Mouse (Mus musculus): ENCODE results near the gene Amigo2.

Amigo2 gene

DNA sequence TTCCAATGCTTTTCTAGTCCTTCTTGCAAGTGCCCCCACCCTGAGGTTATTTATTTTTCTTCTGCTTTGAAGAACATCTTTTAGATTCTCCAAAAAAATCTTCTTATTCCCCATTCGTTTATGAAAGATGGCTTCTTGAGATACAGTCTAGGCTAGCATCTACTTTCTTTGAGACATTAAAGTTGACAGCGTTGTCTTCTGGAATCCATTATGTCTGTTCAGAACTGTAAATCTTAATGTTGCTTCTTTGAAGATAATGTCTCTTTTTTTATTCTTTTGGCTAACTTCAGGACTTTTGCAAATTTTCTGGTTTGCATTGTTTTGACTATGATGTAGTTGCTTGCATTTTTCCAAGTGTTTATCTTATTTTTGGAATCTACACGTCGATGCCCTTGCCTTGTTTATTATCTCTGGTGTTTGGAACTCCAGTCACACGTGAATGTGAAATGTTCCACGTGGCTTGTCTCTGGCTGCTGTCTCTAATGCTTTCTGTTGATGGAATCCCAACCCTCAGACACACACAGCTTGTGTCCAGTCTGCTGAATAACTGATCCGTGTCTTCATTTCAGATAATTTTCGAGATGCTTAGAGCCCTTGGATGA is 20.1 kb upstream of the Amigo2 start:
- DNase-seq (ENCODE audit: low spot score in 2 of 2) = no peak

DNA sequence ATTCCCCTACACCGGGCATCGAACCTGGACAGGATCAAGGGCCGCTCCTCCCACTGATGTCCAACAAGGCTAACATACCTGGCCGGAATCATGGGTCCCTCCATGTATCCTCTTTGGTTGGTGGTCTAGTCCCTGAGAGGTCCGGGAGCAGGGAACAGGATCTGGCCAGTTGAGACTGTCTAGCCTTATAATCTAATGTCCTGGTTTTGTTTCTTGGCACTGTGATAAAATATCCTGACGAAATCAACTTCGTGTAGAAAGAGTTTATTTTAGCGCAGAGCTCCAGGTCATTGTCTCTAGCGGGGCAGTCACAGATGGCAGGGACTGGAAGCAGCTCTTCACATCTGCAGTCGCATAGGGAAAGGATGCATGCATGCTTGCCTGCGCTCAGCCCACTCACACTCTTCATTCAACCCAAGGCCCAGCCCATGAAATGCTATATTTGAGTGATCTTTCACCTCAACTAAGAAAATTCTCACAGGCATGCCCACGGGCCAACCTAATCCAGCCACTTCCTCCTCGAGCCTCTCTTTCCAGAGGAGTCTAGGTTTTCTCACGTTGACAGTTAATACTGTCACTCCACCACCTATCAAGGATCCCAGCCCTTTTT is 19.3 kb upstream of the Amigo2 start:
- no peak for DNase-seq (ENCODE audit: low spot score in 2 of 2)

GRCm38 (mm10) chr15:97262251-97262650 is 15.2 kb upstream of the Amigo2 start:
- DNase-seq (ENCODE audit: low spot score in 2 of 2) = no peak

- DNase-seq (ENCODE audit: low spot score in 2 of 2) = no peak
These were observed 13.0 kb upstream of the Amigo2 start for GRCm38 (mm10) chr15:97259968-97260597.

DNA sequence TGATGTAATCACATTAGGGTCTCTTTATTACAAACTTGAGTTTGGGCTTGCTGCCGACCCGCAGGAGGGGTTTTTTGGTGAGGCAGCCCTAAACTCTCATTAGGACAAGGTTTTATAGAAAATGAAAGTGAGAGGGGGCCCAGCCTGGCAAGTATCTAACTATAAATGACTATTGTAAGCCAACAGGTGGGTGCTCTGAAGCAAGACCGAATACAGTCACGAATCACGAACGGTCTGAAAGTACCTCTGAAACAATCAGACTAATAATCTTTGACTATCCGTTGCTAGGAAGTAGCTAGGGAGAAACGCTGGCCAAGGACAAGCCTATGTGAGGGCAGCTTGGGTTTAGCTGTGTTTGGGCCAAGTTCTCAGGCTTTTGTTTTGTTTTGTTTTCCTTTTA is 12.2 kb upstream of the Amigo2 start:
- DNase-seq (ENCODE audit: low spot score in 2 of 2) = no peak

DNA sequence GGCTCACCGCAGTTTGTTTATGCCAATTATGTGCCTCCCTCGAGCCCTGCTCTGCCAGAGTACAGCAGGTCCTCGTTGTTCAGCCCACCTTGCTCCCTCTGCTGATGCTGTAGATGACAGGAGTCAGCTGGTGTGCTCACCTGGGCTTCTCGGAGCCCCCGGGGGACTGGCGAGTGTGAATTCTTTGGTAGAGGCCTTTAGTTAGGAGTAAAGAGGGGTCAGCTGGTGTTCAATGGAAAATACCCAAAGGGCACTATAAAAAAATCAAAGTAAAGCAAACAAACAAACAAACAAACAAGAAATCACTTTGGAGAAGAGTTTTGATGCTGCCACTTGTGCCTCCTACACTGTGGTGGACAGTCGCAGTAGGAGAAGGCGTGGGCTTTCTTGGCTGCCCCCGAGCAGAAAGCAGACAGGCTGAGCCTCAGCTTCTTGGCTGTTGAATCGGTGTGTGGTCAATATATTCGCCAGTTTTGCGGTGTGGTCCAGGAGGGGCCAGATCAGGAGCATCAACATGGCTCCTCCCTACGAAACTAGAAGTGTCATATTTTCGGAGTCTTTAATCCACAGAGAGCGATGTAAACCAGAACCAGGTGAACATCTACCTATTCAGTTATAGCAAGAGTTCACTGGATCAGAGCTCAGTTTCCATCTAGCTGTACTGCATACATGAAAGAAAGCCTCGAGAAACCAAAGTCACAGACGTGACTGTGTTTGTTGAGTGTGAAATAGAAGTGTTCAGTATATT is 11.6 kb upstream of the Amigo2 start:
- no peak for DNase-seq (ENCODE audit: low spot score in 2 of 2)

GRCm38 (mm10) chr15:97257206-97257775 is 10.2 kb upstream of the Amigo2 start:
- DNase-seq (ENCODE audit: low spot score in 2 of 2) = no peak

DNA sequence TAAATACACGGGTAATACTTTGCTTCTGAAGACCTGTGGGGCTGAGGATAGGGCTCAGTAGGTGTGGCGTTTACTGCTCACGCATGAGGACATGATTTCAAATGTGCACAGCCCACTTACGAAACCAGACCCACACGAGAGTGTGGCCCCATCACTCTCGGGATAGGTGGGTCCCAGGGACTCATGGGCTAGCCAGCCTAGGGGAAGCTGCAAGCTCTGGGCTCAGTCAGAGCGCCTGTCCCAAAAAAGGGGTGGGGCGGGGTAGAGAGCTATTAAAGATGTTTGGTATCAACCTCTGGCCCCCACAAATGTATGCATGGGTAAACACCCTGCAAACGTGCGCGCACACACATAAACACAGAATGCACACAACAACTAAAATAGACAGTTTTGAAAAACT is 9.3 kb upstream of the Amigo2 start:
- DNase-seq (ENCODE audit: low spot score in 2 of 2) = no peak

- no peak for DNase-seq (ENCODE audit: low spot score in 2 of 2)
These were observed 8.7 kb upstream of the Amigo2 start for GRCm38 (mm10) chr15:97255800-97256199.

- no peak for DNase-seq (ENCODE audit: low spot score in 2 of 2)
These were observed 7.3 kb upstream of the Amigo2 start for GRCm38 (mm10) chr15:97254375-97254774.

DNA sequence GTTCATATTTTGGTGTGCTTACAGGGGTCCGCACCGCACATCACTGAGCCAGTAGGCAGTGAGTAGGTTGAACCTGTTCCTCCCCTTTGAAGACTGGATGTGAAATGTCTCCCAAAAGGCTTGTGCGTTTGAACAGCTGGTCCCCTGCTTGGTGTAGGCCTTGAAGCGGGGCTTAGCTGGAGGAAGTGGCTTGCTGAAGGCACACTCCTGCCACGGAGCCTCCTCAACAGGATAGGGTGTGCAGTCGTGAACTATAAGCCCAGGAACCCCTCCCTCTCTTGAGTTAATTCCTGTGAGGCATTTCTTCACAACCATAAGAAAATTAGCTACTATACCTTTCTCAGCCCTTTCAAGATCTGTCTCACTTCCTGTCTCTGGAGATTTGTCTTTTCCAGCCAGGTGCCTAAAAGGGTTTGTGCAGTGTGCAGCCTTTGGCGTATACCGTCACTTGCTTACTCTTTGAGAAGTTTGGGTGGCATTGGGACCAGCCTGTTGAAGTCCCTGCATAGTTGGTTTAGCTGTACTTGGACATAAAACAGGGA is 5.5 kb upstream of the Amigo2 start:
- DNase-seq (ENCODE audit: low spot score in 2 of 2) = no peak

DNA sequence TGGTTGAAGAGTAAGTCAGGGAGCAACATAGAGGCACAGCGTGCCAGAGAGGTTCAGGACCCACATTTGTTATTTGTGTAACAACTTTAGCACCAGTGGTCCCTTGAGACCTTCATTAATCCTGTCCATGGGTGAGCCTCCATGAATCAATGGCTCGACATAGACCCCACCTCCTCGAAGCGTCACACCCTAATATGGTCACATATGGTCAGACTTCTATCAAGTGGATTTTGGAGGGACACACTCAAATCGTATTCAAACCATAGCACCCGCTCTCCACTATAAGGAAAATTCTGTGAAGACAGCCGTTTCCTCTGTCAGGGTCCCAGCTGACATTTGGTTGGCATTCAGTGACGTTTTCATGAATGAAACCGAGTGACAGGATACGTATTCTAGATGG is 2.2 kb upstream of the Amigo2 start:
- no peak for DNase-seq (ENCODE audit: low spot score in 2 of 2)

DNA sequence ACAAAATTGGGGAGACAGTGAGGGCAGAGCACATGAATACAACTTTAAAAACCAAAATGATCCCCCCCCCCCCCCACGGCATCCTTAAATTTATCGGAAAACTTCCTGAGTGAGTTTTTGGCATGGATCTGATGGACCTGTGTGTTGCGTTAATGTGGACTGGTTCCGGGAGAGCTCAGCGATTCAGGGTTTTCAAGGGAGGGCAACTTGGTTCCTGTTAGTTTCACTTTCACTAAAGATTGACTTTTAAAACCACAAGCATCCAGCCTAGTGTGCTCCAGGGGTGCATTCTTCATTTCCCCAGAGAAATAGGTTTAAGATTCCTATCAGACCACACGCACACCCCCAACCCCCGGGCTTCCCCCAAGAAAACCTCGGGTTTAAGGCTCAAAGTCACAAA is 1.2 kb upstream of the Amigo2 start:
- DNase-seq (ENCODE audit: low spot score in 2 of 2) = no peak

- peak in 1 of 2 experiments; percentile 70 for DNase-seq (ENCODE audit: low spot score in 2 of 2)
These were observed 689 bp upstream of the Amigo2 start for GRCm38 (mm10) chr15:97247791-97248161.

DNA sequence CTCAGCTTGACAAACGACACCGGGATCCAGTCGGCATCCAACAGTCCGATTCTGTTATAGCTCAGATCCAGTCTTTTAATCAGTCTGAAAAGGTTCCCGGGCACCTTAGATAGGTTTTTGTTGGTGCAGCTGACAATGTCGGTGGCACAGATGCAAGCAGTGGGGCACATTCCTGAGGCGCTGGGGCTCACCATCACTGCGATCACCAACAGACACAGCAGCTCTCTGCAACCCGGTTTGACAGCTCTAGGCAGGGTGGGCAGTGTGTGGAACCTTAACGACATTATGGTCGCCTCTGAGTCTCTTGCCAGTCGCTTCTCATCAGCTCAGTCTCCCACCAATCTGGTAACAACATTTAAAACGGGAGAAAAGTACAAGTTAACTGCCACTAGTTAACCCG is 831 bp downstream of the Amigo2 start:
- DNase-seq (ENCODE audit: low spot score in 2 of 2) = no peak

DNA sequence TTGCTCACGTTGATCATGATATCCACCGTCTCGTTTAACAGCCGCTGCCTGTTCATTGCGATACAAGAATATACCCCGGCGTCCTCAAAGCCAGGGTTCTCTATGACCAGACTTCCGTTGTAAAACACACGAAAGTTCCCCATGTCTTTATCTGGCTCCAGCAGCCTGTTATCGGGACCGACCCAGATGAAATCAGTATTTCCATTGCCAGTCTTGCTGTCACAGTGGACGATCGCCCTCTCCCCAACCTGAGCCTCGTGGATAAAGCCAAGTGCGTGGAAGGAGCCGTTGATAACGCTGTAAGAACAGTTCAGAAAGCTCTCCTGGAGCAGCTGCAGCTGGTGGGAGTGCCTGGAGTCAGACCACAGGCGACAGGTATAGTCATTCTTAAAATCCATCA is 1.7 kb downstream of the Amigo2 start:
- peak; percentile 51 to 68 for DNase-seq (ENCODE audit: low spot score in 2 of 2)

DNA sequence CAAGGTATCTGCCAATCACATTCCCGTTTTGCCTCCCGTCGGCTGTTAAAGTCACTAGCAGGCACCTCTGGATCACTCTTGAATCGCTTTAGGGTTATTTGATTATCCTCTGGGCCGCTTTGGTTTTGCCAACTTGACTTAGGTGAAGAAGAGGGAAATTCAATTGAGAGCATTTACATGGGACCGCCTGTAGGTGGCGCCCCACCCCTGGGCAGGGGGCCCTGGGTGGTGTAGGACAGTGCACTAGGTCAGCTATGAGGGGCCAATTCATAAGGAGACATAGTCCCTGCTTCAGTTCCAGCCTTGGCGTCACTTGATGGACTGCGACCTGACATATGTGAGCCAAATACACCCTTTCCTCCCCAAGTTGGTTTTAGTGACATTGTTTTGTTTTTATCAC is 10.1 kb downstream of the Amigo2 start:
- DNase-seq (ENCODE audit: low spot score in 2 of 2) = peak; percentile 60 to 89

- DNase-seq (ENCODE audit: low spot score in 2 of 2) = peak; percentile 63 to 87
These were observed 11.9 kb downstream of the Amigo2 start for GRCm38 (mm10) chr15:97235183-97235582.

- DNase-seq (ENCODE audit: low spot score in 2 of 2) = no peak
These were observed 13.0 kb downstream of the Amigo2 start for GRCm38 (mm10) chr15:97234076-97234475.

GRCm38 (mm10) chr15:97229494-97230077 is 17.5 kb downstream of the Amigo2 start:
- DNase-seq (ENCODE audit: low spot score in 2 of 2) = no peak

- no peak for DNase-seq (ENCODE audit: low spot score in 2 of 2)
These were observed 23.1 kb downstream of the Amigo2 start for GRCm38 (mm10) chr15:97224003-97224402.

DNA sequence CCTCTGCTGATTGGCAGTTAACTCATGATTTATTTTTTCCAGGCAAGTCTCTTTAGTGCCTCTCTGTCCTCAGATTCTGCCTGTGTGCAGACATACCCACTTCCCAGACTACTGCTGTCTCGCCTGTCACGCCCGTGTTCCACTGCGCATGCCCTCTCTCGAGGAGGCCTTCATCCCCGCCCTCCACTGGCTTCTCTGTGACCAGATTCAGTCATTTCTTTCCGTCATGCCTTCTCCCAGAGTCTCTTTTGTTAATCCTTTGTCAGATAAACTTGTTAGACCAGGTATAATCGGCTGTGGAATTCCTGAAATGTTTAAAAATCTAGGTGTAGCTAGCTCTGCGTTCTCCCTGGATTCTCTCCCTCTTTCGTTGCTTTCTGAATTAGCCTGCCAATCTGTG is 23.7 kb downstream of the Amigo2 start:
- DNase-seq (ENCODE audit: low spot score in 2 of 2) = no peak

Data from spleen, postnatal 4 days (tissue).